Mouse (Mus musculus) gonadal fat pad, adult 2 months (tissue): ENCODE results near the gene Ppp1cc. TPM values are rescaled to one million over a fixed set of nuclear protein-coding genes. Genes with fewer than 3 reads are reported as not detected.
"Not testable (repeated sequence)": the region's sequence is repeated elsewhere in the genome, so short reads cannot be mapped to it uniquely, and the experiment has no call there.

Experiments used
- DNase-seq: peaks from one replicate; pipeline ENCODE4 v3.0.0-alpha.2; 2012; ENCODE audit warnings: low read depth
- polyA plus RNA-seq: library from polyadenylated mRNA; depleted of rRNA; stranded (reverse); fragments of >200 nt; gene quantifications from 2 replicates; pipeline ENCODE4 v1.2.3, GENCODE M21; 2012

The Ppp1cc gene
- polyA plus RNA-seq, 1 experiment, result 97.8 TPM

DNA sequence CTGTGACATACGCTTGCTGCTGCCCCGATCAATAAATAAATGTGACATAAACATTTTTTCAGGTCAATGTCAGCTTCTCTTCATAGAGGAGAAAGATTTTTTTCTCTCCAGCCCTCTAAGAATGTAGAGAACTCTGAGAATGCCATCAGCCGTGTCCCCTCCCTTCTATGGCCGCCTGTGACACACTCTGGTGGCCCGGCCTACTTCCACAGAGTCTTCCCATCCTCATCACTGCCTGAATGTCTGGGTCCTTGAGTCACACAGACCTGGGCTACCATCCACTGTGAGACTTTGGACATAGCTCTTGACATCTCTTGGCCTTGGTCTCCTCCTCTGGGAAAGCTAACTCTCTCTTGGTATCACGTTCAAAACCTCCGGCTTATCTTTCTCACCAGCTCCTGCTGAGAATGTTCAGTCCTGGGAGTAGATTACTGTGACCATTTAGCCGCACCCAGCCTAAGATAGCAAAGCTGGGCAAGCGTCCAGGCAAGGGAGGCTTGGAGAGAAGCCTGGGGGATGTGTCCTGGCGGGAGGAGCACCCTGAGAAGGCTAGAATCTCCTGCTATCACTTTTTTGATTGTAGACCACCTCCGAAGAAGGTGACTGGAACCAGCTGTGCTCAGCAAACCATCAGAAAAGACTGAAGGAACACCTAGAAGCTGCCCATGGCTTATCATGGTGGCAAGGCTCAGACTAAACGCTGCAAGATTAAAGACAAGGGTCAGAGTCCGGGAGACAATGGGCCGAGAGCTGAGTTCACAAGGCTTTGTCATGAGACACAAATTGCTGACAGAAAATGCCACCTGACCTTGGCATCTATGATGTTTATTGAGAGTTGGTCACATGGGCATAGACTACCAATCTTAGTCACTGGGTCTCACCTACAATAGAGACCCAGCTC is 21.3 kb upstream of the Ppp1cc start:
- no peak for DNase-seq

DNA sequence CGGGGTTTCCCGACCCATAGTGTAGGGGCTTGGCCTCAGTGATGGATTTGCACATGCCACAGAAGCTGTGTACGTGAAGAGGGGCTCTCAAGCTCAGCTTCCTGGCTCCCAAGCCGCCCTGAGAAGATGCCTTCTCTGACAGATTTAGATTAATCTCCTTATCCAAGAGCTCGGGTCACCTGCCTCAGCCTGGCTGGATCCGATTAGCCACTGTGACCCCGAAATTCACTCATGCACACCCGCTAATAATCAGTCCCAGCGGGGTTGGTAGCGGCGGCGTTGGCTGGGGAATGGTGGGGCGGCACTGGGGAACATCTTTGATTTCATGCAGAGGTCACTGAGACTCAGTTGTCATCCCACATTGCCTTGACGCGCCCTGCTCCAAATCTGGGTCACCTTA is 19.2 kb upstream of the Ppp1cc start:
- no peak for DNase-seq

DNA sequence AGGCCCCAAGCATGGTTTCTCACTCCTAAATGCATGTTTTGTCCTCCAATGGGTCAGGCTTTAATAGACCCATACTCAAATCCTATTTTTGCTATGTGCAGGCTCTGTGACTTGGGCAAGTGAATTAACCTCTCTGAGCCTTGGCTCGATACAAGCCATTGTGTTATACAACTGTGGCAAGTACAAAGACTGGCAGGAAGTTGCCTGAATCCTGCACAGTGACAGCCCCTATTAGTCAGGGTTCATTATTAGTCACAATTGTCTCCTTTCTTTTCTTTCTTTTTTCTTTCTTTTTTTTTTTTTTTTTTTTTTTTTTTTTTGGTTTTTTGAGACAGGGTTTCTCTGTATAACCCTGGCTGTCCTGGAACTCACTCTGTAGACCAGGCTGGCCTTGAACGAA is 18.3 kb upstream of the Ppp1cc start:
- not testable (repeated sequence) for DNase-seq

DNA sequence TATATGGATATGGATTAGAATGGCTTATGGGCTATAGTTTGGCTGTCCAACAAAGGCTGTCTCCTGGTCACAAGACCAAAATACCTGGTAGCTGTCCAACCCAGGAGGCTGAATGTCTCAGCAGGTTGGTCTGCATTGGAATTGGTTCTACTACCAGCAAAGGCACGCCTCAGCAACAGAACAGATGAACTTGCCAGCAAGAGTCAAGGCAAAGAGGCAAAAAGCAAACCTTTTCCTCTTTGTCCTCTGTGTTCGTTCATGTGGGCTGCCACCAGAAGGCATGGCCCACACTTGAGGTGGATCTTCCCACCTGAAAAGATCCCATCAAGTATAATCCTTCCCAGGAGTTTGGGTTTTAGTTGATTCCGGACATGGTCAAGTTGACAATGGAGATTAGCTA is 17.4 kb upstream of the Ppp1cc start, which contains the start of gene Ccdc63:
Gene Ccdc63 (minus strand): TSS at position 101 of the 400 bp plus-strand sequence.
- DNase-seq, result no peak

DNA sequence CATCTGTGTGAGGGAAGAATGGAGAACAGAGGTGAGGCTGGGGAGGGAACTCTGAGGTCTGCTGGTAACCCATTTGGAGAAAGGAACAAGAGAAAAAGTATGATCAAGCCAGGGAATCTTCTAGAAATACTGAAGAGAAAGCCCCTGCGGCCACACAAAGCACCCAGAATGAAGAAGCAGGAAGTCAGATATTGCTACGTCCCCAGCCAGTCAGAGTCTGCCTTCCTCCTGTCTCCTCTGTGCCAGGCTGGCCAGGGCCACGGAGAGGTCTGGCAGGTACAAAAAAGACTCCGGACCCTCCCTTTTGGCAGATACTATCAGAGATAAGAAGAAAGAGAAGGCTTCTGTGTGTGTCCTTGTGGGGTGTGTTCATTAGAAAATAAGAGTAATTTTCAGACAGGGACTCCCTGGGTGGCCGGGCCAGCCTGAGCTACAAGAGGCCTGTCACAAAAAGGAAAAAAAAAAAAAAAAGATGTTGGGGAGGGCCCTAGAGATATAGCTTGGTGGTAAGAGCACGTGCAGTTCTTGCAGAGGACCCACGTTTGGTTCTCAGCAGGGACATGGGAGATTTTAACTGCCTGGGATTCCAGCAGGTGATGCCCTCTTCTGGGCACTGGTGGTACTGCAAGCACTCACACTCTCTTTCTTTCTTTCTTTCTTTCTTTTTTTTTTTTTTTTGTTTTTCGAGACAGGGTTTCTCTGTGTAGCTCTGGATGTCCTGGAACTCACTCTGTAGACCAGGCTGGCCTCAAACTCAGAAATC is 15.7 kb upstream of the Ppp1cc start:
- no peak for DNase-seq

DNA sequence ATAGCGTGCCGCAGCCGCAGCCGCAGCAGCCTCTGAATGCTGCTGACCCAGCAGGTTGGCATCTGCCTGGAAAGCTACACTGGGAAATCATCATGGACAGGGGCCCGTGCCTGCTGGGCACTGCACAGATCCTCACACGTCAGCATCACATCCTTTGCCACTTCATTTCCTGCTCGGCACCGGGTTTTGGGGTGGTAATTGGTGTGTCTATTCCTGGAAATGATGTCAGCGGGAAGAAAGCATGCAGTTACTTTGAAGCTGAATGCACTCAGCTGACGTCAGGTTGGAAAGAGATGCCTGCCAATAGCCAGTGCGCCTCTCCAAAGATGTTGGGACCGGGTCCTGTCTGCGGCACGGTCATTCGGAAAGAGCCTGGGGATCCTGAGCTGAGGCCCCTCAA is 14.5 kb upstream of the Ppp1cc start:
- DNase-seq, result no peak

DNA sequence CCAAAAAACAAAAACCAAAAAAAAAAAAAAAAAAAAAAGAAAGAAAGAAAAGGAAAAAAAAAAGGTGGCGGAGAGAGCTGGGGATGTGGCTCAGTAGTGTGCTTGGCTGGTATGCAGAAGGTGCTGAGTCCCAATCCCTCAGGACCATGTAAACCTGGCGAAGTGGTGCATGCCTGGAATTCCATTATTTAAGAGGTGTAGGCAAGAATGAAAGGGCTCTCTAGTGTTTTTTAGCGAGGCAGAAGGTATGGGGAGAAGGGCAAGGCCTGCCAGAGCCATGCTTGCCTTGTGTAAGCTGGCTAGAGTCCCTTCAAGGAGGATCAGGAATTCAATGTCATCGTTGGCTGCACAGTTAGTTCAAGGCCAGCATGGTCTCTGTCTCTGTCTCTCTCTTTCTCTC is 13.3 kb upstream of the Ppp1cc start:
- DNase-seq, result no peak

DNA sequence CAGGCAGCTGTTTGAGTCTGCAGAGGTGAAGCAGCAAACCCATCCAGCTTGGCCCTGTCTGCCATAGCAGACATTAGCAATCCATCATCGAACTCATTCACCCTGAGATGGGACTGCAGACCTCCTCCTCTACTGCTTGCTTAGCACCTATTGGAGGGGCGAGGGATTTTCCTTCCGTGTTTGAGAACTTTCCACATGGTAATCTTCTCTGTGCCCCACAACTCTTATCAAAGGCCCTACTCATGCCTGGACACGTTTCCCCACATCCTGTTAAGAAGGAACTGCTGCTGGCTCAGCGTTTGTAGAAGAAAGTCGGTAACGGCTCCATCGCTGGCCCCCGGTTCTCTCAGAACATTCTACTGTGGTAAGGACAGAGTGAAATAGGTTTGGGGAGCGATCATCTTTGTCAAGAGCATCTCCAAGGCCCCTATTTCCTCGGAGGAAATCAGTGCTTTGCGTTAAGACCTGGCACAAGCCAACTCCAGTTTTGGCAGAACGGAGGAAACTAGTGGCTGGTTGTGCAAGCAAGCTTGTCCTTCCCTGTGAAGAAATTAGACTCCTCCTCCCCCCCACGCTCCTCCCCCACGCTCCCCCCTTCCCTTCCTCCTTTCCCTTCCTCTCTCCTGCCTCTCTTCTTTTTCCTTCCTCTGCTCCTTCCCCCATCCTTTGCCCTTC is 12.6 kb upstream of the Ppp1cc start:
- no peak for DNase-seq

DNA sequence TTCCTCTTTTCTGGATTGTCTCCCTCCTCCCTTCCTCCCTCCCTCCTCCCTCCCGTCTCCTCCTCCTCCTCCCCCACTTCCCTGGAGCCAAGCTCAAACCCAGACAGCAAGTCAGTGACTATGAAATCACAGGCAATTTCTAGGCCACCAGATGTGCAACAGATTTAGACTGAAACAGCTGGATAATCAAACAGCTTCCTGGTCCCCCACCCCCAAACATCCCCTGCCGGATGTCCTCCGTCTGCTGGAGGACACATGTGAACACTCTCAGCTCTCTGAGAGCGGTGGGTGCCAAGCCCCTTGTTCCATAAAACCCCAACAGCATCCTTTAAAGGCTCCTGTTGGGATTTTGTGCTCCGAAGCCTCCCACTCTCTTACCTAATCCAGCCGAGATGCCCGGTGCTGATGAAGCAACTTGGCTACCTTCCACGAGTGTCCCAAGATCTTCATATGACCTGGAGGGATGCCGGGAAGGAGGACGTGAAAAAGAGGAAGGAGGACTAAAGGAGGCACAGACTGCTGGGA is 12.0 kb upstream of the Ppp1cc start:
- DNase-seq, result no peak

DNA sequence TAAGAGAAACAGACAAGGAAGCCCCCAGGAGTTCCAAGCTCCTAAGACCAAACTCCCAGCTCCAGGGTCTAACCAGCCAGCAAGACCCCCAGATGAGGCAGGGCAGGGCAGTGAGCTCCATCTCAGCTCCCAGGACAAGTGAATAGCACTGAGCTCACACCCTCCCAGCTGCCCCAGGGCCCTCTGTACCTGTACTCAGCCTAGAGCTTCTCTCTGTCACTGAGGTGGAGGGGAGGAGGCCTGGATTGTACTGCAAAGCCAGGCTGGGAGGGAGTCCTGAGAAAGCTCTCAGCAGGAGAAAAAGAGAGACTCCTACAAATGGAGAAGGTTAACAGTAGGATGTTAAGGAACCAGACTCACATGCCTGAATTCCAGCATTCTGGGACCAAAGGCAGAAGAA is 11.5 kb upstream of the Ppp1cc start:
- DNase-seq, result no peak

DNA sequence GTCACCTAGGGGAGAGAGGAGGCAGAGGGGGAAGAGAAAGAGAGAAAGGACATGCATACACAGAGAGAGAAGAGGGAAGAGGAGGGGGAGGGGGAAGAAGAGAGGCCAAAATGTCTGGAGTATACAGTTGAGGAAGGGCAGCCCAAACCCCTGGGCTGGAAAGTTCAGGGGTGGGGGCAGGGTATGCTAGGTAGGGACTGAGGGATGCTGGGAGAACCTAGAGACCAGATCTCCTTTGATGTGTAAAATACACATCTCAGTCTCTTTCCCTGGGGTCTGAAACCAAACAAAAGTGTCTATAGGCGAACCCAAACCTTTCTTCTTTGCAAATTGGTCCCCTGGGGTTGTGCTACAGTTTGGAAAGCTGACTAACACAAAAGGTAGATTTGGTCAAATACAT is 10.0 kb upstream of the Ppp1cc start:
- no peak for DNase-seq

DNA sequence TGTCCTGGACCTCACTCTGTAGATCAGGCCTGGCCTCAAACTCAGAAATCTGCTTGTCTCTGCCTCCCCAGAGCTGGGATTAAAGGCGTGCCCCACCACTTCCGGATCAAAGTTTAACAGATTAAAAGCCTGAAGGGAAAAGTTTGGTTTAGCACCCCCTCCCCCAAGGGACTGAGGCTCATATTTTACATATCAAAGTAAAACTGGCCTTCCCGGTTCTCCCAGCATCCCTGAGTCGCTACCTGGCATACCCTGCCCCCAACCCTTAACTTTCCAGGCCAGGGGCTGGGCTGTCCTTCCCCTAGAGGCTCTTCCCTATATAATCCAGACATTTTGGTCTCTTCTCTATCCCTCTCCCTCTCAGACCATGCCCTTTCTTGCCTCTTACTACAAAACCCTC is 8.8 kb upstream of the Ppp1cc start:
- no peak for DNase-seq

DNA sequence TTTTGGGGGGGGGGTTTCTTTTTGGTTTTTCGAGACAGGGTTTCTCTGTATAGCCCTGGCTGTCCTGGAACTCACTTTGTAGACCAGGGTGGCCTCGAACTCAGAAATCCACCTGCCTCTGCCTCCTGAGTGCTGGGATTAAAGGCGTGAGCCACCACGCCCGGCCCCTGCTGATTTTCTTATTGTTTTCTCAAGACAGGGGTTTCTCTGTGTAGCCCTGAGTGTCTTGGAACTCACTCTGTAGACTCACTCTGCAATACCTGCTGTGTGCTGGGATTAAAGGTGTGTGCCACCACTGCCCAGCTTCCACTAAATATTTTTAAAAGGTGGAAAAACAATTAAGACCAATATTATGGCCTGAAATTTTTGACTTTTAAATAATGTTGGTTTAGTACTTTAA is 5.6 kb upstream of the Ppp1cc start:
- DNase-seq, result not testable (repeated sequence)

DNA sequence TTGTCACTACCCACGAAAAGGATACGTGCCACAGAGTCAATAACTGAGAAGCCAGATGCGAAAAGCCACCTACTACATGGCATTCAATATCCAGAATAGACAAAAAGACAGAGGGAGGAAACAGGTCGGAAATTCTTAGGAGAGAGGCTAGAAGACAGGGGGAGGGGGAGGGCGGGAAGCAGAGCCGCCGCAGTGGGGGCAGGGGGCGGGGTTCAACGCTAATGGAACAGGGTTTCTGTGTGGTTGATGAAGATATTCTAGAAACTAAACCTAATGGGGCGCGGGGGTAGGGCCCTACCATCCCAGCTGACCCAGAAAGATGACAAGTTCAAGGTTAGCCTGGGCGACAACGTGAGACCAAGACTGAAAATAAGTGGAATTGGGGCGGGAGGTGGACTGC is 4.1 kb upstream of the Ppp1cc start:
- DNase-seq, result no peak

DNA sequence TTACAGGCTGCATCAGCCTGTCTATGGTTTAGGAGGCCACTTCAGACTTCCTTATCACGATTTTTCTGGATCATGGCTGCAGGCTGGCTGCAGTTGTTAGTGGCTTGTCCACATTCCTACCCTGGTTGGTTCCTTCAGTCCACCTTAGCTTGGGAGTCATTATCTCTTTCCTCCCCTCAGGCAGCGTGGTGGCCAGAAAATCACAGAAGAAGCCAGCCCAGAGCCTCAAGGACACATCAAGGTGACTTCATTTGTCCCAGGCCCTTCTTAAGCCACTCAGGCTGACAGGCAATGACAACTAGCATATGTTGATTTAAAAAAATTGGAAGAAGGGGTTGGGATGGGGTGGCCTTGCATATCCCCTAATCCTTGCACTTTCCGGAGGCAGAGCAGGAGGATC is 3.3 kb upstream of the Ppp1cc start:
- DNase-seq, result no peak

DNA sequence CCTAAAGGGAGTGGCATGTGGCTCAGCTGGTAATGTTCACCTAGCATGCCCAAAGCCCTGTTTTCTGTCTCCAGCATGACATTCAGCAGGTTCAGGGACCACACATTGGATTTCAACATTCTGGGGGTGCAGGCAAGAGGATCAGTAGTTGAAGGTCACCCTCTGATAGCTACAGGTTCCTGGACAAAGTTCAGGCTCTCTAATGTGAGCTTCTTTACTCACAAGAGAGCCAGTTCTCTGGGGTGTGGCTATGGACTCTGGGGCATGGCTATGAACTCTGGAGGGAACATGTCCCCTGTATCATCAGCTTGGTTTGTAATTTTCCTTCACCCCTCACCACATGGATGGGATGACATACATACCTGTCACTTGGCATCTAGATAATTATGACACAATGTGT is 2.5 kb upstream of the Ppp1cc start:
- no peak for DNase-seq

DNA sequence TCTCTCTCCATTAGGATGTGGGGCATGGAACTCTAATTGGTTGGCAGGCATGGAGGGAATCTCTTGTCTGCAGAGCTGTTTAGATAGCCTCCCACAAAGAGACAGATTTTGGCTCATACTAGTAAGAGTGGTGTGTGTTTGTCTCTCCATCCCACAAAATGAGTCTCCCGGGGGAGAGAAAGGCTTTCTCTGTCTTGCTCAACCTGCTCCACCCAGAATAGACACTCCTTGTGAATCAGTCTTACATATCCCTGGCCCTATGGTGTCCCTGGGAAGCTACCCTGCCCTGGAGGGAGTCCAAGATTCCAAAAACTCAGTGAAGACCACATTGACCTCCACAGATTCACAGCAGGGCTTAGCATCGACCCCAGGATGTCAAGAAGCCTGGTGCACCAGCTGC is 1.6 kb upstream of the Ppp1cc start:
- no peak for DNase-seq

DNA sequence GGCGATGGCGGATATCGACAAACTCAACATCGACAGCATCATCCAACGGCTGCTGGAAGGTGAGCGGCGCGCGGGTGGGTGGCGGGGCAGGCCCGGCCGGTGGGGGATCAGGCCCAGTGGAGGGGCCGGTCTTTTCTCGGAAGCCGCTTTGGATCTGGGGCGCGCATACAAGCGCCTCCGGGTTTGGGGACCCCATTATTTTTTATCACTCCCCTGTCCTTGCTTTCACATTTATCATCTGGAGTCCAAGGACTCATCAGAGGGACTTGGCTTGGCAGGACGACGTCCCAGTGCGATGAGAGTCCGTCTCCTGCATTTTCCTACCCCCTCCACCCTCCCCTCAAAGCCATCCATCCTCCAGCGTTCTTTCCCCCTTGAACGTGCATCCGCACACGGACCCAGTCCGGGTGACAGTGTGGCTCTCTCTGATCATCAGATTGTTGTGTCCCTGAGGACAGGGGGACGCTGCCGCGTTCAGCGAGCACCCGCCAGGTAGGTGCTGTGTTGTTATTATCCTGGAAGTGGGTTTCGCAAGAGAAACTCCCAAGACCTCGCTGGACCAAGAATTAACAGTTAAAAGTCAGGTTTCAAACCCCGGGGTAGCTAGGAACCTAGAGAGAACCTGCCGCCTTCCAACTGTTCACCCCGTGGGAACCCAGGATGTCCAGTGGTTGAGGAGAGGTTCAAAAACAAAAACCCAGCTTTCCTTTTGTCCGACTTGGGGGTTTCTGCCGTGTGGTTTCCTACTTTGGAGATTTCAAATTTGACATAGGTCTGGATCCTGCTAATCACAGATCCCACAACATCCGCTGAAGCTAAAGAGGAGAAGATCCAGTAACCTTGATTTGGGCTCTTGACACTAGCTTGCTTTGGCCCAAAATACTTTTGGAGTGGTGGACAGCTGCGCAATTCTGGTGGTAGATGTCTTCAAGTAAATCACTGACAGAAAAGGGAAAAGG is 758 bp downstream of the Ppp1cc start:
- DNase-seq, result no peak

DNA sequence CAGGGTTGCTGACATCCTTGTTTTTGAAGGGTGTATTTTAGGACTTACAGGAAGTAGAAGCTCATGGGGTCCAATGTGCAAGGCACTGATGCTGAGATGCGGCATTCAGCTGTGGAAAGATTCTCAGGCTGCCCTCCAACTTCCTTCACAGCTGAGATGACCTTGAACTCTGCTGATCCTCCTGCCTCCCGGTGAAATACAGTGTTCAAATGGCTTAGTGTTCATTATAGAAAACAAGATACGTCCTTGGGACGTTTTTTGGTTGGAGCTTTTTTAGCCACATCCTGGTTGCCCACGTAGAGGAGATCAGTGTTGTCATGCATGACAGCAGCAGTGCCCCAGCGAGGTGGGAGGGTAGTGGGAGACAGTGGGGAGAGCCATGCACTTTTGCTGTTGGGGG is 5.1 kb downstream of the Ppp1cc start:
- no peak for DNase-seq

DNA sequence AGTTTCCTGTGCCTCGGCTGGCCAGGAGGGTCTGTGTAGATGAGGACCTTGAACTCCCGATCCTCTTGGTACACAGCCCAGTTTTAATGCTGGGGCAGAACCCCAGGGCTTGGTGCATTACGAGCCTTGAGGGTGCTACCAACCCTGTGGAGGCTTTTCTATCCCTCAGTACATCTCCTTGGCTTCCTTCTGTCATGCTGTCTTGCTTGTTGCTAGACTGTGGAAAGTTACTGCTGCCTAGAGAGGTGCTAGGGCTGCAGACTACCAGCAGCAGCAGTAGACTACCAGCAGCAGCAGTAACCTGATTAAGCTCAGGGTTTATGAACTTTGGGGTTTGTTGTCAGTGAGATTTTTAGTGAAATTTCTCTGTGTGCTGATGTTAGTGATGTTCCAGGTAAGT is 5.9 kb downstream of the Ppp1cc start:
- DNase-seq, result no peak
